Mouse (Mus musculus): ENCODE measurements around the gene Steap3. TPM values are rescaled to one million over a fixed set of nuclear protein-coding genes. Genes with fewer than 3 reads are reported as not detected.

The Steap3 gene
- polyA plus RNA-seq, 1 experiment from 2014 or later = 1.3 TPM

DNA sequence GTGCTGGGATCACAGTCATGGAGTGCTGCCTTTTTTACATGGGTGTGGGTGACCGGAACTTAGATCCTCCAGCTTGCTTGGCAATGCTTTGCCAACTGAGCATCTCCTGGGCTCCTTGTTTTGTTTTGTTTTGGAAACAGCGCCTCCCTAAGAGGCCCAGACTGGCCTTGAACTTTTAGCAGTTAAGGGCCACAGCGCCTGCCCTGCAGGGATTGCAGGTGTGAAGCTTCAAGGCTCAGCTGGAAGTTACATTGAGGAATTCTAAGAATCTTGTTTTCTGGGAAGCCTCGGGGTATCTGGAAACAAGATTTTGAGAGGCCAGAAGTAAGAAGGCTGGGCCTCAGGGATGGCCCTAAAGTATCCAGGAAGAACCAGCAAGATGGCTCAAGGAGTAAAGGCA is 6.0 kb downstream of the Steap3 start:
- Histone ChIP-seq H3K27ac (no peak overlapping the region), H3K27me3 (peaks cover 21% of the 10 kb centered on the region), H3K9me3 (replicated peaks) (no peaks in the 10 kb centered on the region), H3K36me3 (ENCODE audit: poor library complexity, severe bottlenecking) (no peaks in the 10 kb centered on the region), H3K4me3 (no peak overlapping the region), H3K4me2 (no peak overlapping the region), H3K4me1 (peaks cover 11% of the 10 kb centered on the region), H3K9ac (no peak overlapping the region)
- ATAC-seq = no peak
- WGBS = 64% methylated on average over 4 of the region's 4 CpGs

DNA sequence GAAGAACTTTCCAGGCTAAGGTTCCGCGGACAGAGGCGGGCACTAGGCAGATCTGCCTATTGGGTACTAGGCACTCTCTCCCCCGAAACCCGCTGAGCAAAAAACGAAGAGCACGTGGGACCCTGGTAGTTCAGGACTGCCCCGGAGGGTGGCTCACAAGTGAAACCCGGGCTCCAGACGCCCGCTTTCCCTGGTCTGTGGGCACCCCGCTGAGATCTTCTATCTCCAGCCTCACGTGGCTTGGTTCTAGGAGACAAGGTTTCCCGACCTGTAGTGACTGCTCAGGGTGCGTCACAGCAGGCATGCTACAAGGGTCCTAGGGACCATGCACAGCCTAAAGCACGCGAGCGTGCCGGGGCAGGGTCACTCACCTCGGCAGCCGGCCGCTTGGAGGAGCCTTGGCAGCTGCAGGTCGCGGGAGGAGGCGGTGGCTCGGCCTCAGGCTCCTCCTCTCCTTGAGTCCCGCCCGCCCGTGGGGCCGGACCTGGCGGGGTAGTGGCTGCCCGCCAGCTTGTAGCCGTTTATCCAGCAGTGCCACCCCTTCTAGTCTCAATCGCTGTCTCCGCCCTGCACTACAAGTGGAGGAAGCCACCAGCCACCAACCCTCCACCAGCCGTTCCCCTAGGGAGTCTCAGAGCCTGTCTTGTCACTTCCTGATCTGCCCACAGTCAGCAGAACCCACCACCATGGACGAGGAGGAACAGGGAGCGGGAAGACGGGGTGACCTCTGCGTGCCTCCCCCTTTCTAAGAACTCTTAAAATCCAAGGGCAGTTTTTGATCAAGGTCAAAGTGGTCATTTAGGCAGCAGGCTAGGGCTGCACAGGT is 7.4 kb downstream of the Steap3 start:
- 2% methylated on average over 40 of the region's 40 CpGs for WGBS
- no peaks in the 10 kb centered on the region for H3K9me3 ChIP-seq (replicated peaks)
- H3K9ac ChIP-seq = peak overlapping the region; percentile 61
- peaks cover 11% of the 10 kb centered on the region for H3K4me1 ChIP-seq
- no peaks in the 10 kb centered on the region for H3K36me3 ChIP-seq (ENCODE audit: poor library complexity, severe bottlenecking)
- H3K4me3 ChIP-seq = peak overlapping the region; percentile 49
- no peak overlapping the region for H3K27ac ChIP-seq
- ATAC-seq = peak; percentile 89
- peak overlapping the region; percentile 96 for H3K4me2 ChIP-seq
- H3K27me3 ChIP-seq = peaks cover 21% of the 10 kb centered on the region

DNA sequence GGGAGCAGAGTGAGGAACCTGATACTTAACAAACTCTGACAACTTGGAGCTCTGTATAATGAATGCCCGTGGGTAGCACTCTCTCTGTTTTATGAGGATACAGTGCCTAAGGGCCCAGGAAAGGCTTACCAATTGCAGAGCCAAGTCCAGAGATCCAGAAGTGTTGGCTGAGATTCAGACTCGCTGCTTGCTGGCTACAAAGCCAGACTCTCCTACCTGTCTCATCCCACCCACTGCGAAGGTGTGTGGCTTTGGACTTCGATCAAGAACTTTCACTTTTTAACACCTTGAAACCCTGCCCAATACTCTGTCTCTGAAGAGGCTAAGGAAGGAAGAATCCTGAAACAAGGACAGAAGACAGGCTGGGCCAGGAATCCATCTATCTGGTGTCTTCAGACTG is 9.3 kb downstream of the Steap3 start:
- Histone ChIP-seq H3K4me1 (peaks cover 11% of the 10 kb centered on the region), H3K9me3 (replicated peaks) (no peaks in the 10 kb centered on the region), H3K9ac (no peak overlapping the region), H3K27ac (no peak overlapping the region), H3K36me3 (ENCODE audit: poor library complexity, severe bottlenecking) (no peaks in the 10 kb centered on the region), H3K4me3 (no peak overlapping the region), H3K4me2 (no peak overlapping the region), H3K27me3 (peaks cover 21% of the 10 kb centered on the region)
- 79% methylated on average over 4 of the region's 4 CpGs for WGBS
- no peak for ATAC-seq

DNA sequence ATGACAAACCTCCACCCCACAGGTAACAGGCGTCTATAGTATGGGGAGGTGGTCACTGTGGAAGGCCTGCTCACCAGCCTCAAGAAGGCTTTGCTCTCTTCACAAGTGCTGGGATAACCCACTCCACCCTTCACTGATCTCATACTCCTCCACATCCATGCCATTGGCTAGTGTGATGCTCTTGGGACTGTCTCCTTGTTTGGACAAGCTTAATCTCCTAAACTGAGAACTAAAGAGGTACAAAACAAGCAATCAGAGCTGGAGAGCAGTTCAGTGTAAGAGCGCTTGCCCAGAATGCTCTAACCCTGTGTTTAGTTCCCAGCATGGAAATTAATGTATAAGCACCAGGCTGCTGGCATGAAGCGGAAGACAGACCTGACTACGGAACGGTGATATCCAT is 11.3 kb downstream of the Steap3 start:
- H3K27ac ChIP-seq = no peak overlapping the region
- no peaks in the 10 kb centered on the region for H3K9me3 ChIP-seq (replicated peaks)
- no peak overlapping the region for H3K4me2 ChIP-seq
- H3K4me3 ChIP-seq = no peak overlapping the region
- peaks cover 21% of the 10 kb centered on the region for H3K27me3 ChIP-seq
- H3K9ac ChIP-seq = no peak overlapping the region
- 93% methylated on average over 5 of the region's 5 CpGs for WGBS
- ATAC-seq = no peak
- H3K36me3 ChIP-seq (ENCODE audit: poor library complexity, severe bottlenecking) = no peaks in the 10 kb centered on the region
- H3K4me1 ChIP-seq = peaks cover 11% of the 10 kb centered on the region

DNA sequence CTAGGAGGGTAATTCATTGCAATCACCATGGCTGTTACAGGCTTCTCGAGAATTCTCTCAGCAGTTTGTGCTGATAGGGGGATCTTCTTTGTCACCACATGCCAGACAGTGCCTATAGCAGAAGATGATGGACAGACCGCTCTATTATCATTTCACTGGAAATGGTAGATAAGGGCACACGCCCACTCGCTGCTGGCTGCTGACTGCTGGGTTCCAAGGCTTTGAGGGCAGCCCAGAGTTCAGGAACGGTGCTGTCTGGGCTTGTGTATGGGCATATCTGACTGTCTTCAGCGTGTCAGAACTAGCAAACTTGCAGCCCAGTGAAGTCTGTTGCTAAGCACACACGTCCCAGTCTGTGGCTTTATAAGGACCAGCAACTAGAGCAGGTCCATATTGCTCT is 13.3 kb downstream of the Steap3 start:
- no peak overlapping the region for H3K4me2 ChIP-seq
- H3K4me1 ChIP-seq = no peaks in the 10 kb centered on the region
- 87% methylated on average over 7 of the region's 7 CpGs for WGBS
- no peaks in the 10 kb centered on the region for H3K36me3 ChIP-seq (ENCODE audit: poor library complexity, severe bottlenecking)
- H3K27ac ChIP-seq = no peak overlapping the region
- no peak for ATAC-seq
- H3K9me3 ChIP-seq (replicated peaks) = no peaks in the 10 kb centered on the region
- H3K4me3 ChIP-seq = no peak overlapping the region
- H3K27me3 ChIP-seq = peaks cover 12% of the 10 kb centered on the region
- no peak overlapping the region for H3K9ac ChIP-seq

DNA sequence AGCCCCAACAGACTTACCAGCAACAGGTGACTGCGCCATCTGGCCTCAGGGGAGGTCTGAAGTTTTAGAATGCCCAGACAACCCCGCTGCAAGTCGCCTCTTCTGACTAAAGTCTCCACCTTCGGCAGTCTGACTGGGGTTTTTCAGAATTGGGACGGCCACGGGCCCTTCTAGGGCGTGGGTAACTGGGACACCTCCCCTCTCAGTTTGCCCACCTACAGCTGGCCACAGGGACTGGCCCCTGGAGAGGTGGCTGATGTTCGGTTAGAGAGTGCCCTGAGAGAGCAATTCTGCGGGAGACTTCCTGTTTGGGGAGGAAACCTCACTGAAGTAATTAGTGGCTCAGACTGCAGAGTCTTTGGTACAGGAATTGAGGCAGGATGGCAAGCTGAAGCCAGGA is 13.8 kb downstream of the Steap3 start:
- ATAC-seq = no peak
- Histone ChIP-seq H3K4me2 (no peak overlapping the region), H3K4me3 (no peak overlapping the region), H3K4me1 (no peaks in the 10 kb centered on the region), H3K27me3 (peaks cover 7% of the 10 kb centered on the region; the same call in 1 of the 2 replicates), H3K27ac (no peak overlapping the region), H3K9ac (no peak overlapping the region), H3K9me3 (replicated peaks) (no peaks in the 10 kb centered on the region), H3K36me3 (ENCODE audit: poor library complexity, severe bottlenecking) (no peaks in the 10 kb centered on the region)
- WGBS = 62% methylated on average over 9 of the region's 9 CpGs

DNA sequence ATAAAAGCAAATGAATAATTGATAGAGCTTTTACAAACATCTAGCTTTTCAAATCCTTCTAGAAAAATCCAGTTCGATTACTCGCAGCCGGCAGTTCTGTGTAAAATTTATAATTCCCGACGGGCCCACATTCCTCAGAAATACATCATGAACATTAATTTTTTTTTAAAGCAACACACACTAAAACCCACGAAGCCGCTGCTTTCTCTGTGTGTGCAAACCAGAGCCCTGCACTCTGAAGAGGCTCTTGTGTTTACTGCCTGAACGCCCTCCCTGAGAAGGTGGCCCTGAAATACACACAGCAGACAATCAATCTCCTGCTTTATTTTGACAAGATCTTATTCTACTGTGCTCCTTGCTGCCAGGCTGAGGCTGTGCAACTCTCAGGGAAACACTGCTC is 14.3 kb downstream of the Steap3 start:
- Histone ChIP-seq H3K4me3 (no peak overlapping the region), H3K9me3 (replicated peaks) (no peaks in the 10 kb centered on the region), H3K4me2 (no peak overlapping the region), H3K27ac (no peak overlapping the region), H3K9ac (no peak overlapping the region), H3K4me1 (no peaks in the 10 kb centered on the region), H3K27me3 (peaks cover 2% of the 10 kb centered on the region; the same call in 1 of the 2 replicates), H3K36me3 (ENCODE audit: poor library complexity, severe bottlenecking) (no peaks in the 10 kb centered on the region)
- WGBS = 79% methylated on average over 8 of the region's 8 CpGs
- no peak for ATAC-seq

DNA sequence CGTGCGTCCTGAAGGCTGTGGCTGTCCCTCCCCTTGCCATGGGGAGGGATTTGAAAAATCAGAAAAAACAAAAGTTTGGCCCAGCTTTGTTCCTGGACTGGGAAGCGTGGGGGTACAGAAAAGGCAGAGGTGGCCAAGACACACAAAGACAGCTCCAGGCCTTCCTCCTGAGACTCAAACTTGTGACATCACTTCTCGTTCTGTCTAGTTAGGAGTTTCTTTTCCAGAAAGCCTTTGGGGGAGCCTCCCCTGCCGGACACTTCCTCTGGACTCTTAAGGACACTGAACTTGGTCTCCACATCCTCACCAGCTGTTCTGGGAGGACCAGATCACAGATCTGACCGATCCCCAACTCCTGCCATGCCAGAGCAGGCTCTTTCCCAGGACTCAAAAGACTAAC is 18.8 kb downstream of the Steap3 start:
- H3K9ac ChIP-seq = no peak overlapping the region
- ATAC-seq = no peak
- 82% methylated on average over 6 of the region's 6 CpGs for WGBS
- H3K4me2 ChIP-seq = no peak overlapping the region
- H3K9me3 ChIP-seq (replicated peaks) = no peaks in the 10 kb centered on the region
- no peak overlapping the region for H3K27ac ChIP-seq
- no peaks in the 10 kb centered on the region for H3K27me3 ChIP-seq
- no peaks in the 10 kb centered on the region for H3K36me3 ChIP-seq (ENCODE audit: poor library complexity, severe bottlenecking)
- H3K4me3 ChIP-seq = no peak overlapping the region
- H3K4me1 ChIP-seq = no peaks in the 10 kb centered on the region

DNA sequence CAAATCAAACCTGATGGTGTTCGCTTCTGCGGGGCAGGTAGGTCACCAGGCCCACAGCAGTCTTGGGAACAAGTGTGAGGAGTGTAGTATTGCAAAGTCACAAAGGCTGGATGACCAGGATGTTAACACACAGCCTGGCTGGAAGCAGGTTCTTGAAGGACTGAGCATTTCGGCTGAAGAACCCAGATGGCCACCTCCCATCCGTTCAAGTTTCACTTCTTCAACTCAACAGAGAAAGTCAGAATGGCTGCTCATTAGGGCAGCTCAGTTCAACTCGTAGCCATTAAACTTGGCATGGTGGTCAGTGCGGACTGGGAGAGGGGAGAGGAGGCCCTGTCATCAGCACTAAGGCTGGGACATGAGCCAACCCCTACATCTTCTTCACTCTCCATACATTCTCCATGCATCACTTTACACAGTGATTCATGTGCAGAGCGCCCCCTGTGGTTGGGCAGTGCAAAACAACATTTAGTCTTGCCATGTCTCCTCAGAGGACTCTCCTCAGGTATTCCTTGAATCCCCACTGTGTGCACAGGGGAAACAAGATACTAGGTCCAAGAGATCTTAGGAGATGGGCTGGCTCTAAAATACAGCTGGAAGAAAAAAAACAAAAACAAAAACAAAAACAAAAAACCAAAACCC is 19.9 kb downstream of the Steap3 start:
- no peaks in the 10 kb centered on the region for H3K27me3 ChIP-seq
- no peaks in the 10 kb centered on the region for H3K9me3 ChIP-seq (replicated peaks)
- ATAC-seq = no peak
- H3K4me2 ChIP-seq = no peak overlapping the region
- 91% methylated on average over 7 of the region's 7 CpGs for WGBS
- H3K9ac ChIP-seq = no peak overlapping the region
- H3K36me3 ChIP-seq (ENCODE audit: poor library complexity, severe bottlenecking) = no peaks in the 10 kb centered on the region
- no peaks in the 10 kb centered on the region for H3K4me1 ChIP-seq
- no peak overlapping the region for H3K4me3 ChIP-seq
- H3K27ac ChIP-seq = no peak overlapping the region

DNA sequence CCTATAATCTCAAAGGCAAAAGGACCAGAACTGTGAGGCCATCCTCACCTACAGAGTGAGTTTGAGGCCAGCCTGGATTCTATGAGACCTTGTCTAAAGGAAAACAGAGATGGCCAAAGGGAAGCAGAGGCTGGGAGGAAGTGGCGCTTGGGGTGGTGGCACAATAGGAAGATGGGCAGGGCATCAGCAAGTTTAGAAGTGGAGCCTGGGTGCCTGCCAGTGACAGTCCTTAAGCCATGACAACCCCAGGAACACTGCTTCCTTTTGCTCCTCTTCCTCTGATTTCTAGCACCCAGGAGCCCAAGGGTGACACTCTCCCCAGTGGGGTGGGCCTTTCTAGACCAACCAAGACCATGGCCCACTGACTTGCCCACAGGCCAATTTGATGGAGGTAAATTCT is 21.3 kb downstream of the Steap3 start:
- no peaks in the 10 kb centered on the region for H3K9me3 ChIP-seq (replicated peaks)
- H3K27ac ChIP-seq = no peak overlapping the region
- H3K36me3 ChIP-seq (ENCODE audit: poor library complexity, severe bottlenecking) = no peaks in the 10 kb centered on the region
- no peak for ATAC-seq
- no peak overlapping the region for H3K9ac ChIP-seq
- WGBS = 95% methylated on average over 1 of the region's 1 CpGs
- H3K27me3 ChIP-seq = no peaks in the 10 kb centered on the region
- no peaks in the 10 kb centered on the region for H3K4me1 ChIP-seq
- H3K4me2 ChIP-seq = no peak overlapping the region
- no peak overlapping the region for H3K4me3 ChIP-seq

DNA sequence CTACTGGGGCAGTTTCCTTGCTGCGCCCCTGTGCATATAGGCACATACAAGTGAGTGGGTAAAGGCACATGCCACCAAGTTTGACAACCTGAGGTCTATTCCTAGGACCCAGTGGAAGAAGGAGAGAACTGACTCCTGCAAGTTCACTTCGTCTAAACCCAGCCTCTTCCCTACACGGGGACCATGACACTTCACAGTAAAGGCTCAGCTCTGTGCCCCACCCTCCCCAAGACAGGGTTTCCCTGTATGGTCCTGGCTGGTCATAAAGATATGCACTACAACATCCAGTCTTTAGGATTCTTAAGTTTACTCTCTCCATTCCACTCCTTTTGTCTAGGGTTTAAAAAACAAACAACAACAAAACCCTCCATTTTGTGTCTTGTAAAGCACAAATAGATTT is 21.9 kb downstream of the Steap3 start:
- no peaks in the 10 kb centered on the region for H3K9me3 ChIP-seq (replicated peaks)
- no peak overlapping the region for H3K9ac ChIP-seq
- no peak for ATAC-seq
- no peaks in the 10 kb centered on the region for H3K36me3 ChIP-seq (ENCODE audit: poor library complexity, severe bottlenecking)
- no peak overlapping the region for H3K27ac ChIP-seq
- no peaks in the 10 kb centered on the region for H3K4me1 ChIP-seq
- H3K27me3 ChIP-seq = no peaks in the 10 kb centered on the region
- WGBS = 84% methylated on average over 3 of the region's 3 CpGs
- H3K4me3 ChIP-seq = no peak overlapping the region
- H3K4me2 ChIP-seq = no peak overlapping the region

DNA sequence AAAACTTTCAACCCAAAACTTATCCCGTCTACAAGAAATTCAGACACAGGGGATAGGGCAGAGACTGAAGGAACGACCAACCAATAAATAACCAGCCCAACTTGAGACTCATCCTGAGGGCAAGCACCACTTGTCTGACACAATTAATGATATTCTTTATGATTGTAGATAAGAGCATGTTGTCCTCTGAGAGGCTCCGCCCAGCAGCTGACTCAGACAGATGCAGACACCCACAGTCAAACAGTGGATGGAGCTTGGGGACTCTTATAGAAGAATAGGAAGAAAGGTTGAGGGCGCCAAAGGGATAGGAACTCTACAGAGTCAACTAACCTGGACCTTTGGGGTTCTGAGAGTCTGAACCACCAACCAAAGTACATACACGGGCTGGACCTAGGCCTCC is 22.7 kb downstream of the Steap3 start:
- ATAC-seq = no peak
- H3K4me3 ChIP-seq = no peak overlapping the region
- H3K27ac ChIP-seq = no peak overlapping the region
- H3K9ac ChIP-seq = no peak overlapping the region
- no peak overlapping the region for H3K4me2 ChIP-seq
- no peaks in the 10 kb centered on the region for H3K36me3 ChIP-seq (ENCODE audit: poor library complexity, severe bottlenecking)
- H3K4me1 ChIP-seq = no peaks in the 10 kb centered on the region
- WGBS = 90% methylated on average over 5 of the region's 5 CpGs
- no peaks in the 10 kb centered on the region for H3K27me3 ChIP-seq
- no peaks in the 10 kb centered on the region for H3K9me3 ChIP-seq (replicated peaks)

DNA sequence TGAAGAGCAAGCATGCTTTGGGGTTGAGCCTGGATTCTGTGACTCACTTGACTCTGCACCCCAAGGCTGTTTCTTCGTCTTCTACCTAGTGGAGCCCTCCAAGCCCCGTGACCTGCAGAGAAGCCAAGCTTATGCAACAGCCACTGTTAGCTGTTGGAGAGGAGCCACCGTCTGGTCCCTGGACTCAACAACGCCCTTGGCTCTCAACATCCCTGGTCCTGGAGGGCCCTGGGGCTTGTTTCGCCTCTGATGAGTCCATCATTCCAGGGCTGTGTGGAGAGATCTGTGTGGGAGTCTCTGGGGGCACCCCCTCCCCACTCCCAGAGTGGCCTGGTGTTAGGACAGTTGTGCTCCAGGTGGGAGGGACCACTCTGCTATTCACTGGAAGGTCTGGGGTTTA is 24.3 kb downstream of the Steap3 start:
- no peaks in the 10 kb centered on the region for H3K36me3 ChIP-seq (ENCODE audit: poor library complexity, severe bottlenecking)
- H3K27me3 ChIP-seq = no peaks in the 10 kb centered on the region
- H3K9ac ChIP-seq = no peak overlapping the region
- H3K4me1 ChIP-seq = no peaks in the 10 kb centered on the region
- no peak overlapping the region for H3K4me3 ChIP-seq
- H3K4me2 ChIP-seq = no peak overlapping the region
- H3K27ac ChIP-seq = no peak overlapping the region
- 78% methylated on average over 5 of the region's 5 CpGs for WGBS
- H3K9me3 ChIP-seq (replicated peaks) = no peaks in the 10 kb centered on the region
- no peak for ATAC-seq
